Mouse (Mus musculus): ENCODE data around the gene Rgs19.

DNA sequence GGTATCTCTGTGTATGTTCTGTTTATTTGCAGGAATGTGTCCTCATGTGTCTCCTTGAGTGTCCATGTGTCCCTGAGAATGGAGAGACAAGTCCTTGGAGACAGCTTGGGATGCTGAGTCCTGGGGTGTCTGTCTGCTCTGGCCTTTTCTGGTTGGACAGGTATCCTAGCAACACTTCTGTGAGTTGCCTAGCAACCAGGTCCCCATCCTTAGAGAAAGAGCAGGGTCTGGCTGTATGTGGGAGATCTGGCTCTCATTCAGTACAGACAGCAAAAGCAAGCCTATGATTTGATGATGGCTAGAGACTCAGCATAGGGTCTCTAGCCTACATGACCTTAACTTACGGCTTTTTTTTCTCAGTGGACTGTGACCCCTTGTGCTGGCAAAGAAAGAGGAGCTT lies 20.0 kb upstream of the Rgs19 start:
- no peak for TF ChIP-seq POLR2A (IDR thresholded peaks at IDR 0.05; ENCODE audit: control insufficient read depth, extremely low read depth, insufficient read depth, low read length, poor library complexity)
- TF ChIP-seq CTCF (IDR thresholded peaks at IDR 0.05; ENCODE audit: borderline replicate concordance, control insufficient read depth, extremely low read depth, insufficient read depth, low read length, poor library complexity) = no peak

All from thymus, adult 2 months (tissue).